Mouse (Mus musculus): ENCODE measurements around the gene Trim2. TPM values are rescaled to one million over a fixed set of nuclear protein-coding genes. Genes with fewer than 3 reads are reported as not detected.
A peak's percentile ranks its signal among the peaks of the same experiment; 100 is the strongest.

Gene Trim2
- polyA plus RNA-seq, 1 experiment from 2014 or later, result 23.0 TPM

- H3K4me3 ChIP-seq (replicated peaks; ENCODE audit: low read depth, low read length), result no peak overlapping the region
- no peaks in the 10 kb centered on the region for H3K36me3 ChIP-seq (ENCODE audit: insufficient read depth, low read length)
- DNase-seq (ENCODE audit: low spot score), result no peak
- no peak overlapping the region for H3K9ac ChIP-seq (ENCODE audit: low read depth, low read length)
- H3K27me3 ChIP-seq (ENCODE audit: insufficient read depth, low read length), result no peaks in the 10 kb centered on the region
- no peak overlapping the region for H3K27ac ChIP-seq
- WGBS, result 83% methylated on average over 12 of the region's 12 CpGs
- H3K4me2 ChIP-seq (ENCODE audit: low read length), result no peak overlapping the region
- no peak for TF ChIP-seq CTCF (IDR thresholded peaks at IDR 0.05; ENCODE audit: low read depth)
- peaks cover 3% of the 10 kb centered on the region; the same call in 1 of the 2 replicates for H3K4me1 ChIP-seq (replicated peaks; ENCODE audit: insufficient read depth, low read length)
- no peak for ATAC-seq (replicated peaks; ENCODE audit: low FRiP score, low read depth)
- no peaks in the 10 kb centered on the region for H3K9me3 ChIP-seq (replicated peaks; ENCODE audit: low read length)
Measured at GRCm38 (mm10) chr3:84336342-84336741, 29.7 kb upstream of the Trim2 start.

- no peak overlapping the region for H3K4me3 ChIP-seq (replicated peaks; ENCODE audit: low read depth, low read length)
- no peaks in the 10 kb centered on the region for H3K27me3 ChIP-seq (ENCODE audit: insufficient read depth, low read length)
- H3K9me3 ChIP-seq (replicated peaks; ENCODE audit: low read length), result no peaks in the 10 kb centered on the region
- ATAC-seq (replicated peaks; ENCODE audit: low FRiP score, low read depth) (no peak), DNase-seq (ENCODE audit: low spot score) (no peak)
- H3K9ac ChIP-seq (ENCODE audit: low read depth, low read length), result no peak overlapping the region
- no peak overlapping the region for H3K27ac ChIP-seq
- TF ChIP-seq CTCF (IDR thresholded peaks at IDR 0.05; ENCODE audit: low read depth), result no peak
- H3K36me3 ChIP-seq (ENCODE audit: insufficient read depth, low read length), result no peaks in the 10 kb centered on the region
- WGBS, result 30% methylated on average over 8 of the region's 8 CpGs
- peaks cover 3% of the 10 kb centered on the region; the same call in 1 of the 2 replicates for H3K4me1 ChIP-seq (replicated peaks; ENCODE audit: insufficient read depth, low read length)
- H3K4me2 ChIP-seq (ENCODE audit: low read length), result 0 out of 2 replicates have a peak overlapping the region, but pooled peaks have one; percentile 56
Measured at GRCm38 (mm10) chr3:84335421-84336073, 28.9 kb upstream of the Trim2 start.

- Histone ChIP-seq H3K4me3 (replicated peaks; ENCODE audit: low read depth, low read length) (peak overlapping the region; percentile 21), H3K36me3 (ENCODE audit: insufficient read depth, low read length) (no peaks in the 10 kb centered on the region), H3K4me1 (replicated peaks; ENCODE audit: insufficient read depth, low read length) (peaks cover 3% of the 10 kb centered on the region; the same call in 1 of the 2 replicates), H3K4me2 (ENCODE audit: low read length) (peak overlapping the region; percentile 56), H3K9me3 (replicated peaks; ENCODE audit: low read length) (no peaks in the 10 kb centered on the region), H3K9ac (ENCODE audit: low read depth, low read length) (0 out of 2 replicates have a peak overlapping the region, but pooled peaks have one; percentile 18), H3K27me3 (ENCODE audit: insufficient read depth, low read length) (no peaks in the 10 kb centered on the region), H3K27ac (peak overlapping the region; percentile 37; the same call in 1 of the 2 replicates)
- DNase-seq (ENCODE audit: low spot score) (no peak), ATAC-seq (replicated peaks; ENCODE audit: low FRiP score, low read depth) (no peak; the same call in 1 of the 2 replicates)
- TF ChIP-seq CTCF (IDR thresholded peaks at IDR 0.05; ENCODE audit: low read depth), result no peak
- 6% methylated on average over 20 of the region's 20 CpGs for WGBS
Measured at GRCm38 (mm10) chr3:84334771-84335420, 28.2 kb upstream of the Trim2 start.

- Histone ChIP-seq H3K36me3 (ENCODE audit: insufficient read depth, low read length) (no peaks in the 10 kb centered on the region), H3K4me3 (replicated peaks; ENCODE audit: low read depth, low read length) (no peak overlapping the region), H3K27ac (peak overlapping the region; percentile 37; the same call in 1 of the 2 replicates), H3K4me1 (replicated peaks; ENCODE audit: insufficient read depth, low read length) (peaks cover 3% of the 10 kb centered on the region; the same call in 1 of the 2 replicates), H3K9me3 (replicated peaks; ENCODE audit: low read length) (no peaks in the 10 kb centered on the region), H3K9ac (ENCODE audit: low read depth, low read length) (no peak overlapping the region), H3K4me2 (ENCODE audit: low read length) (peak overlapping the region; percentile 56; the same call in 1 of the 2 replicates), H3K27me3 (ENCODE audit: insufficient read depth, low read length) (no peaks in the 10 kb centered on the region)
- TF ChIP-seq CTCF (IDR thresholded peaks at IDR 0.05; ENCODE audit: low read depth), result peak; percentile 70
- DNase-seq (ENCODE audit: low spot score), result no peak
- WGBS, result 44% methylated on average over 22 of the region's 22 CpGs
- 0 out of 2 replicates have a peak, but pooled peaks have one; percentile 13 for ATAC-seq (replicated peaks; ENCODE audit: low FRiP score, low read depth)
Measured at GRCm38 (mm10) chr3:84333400-84334349, 27.0 kb upstream of the Trim2 start.

- WGBS, result 72% methylated on average over 2 of the region's 2 CpGs
- Histone ChIP-seq H3K9me3 (replicated peaks; ENCODE audit: low read length) (no peaks in the 10 kb centered on the region), H3K9ac (ENCODE audit: low read depth, low read length) (no peak overlapping the region), H3K27me3 (ENCODE audit: insufficient read depth, low read length) (no peaks in the 10 kb centered on the region), H3K4me3 (replicated peaks; ENCODE audit: low read depth, low read length) (no peak overlapping the region), H3K36me3 (ENCODE audit: insufficient read depth, low read length) (no peaks in the 10 kb centered on the region), H3K4me1 (replicated peaks; ENCODE audit: insufficient read depth, low read length) (peaks cover 3% of the 10 kb centered on the region; the same call in 1 of the 2 replicates), H3K27ac (no peak overlapping the region), H3K4me2 (ENCODE audit: low read length) (no peak overlapping the region)
- ATAC-seq (replicated peaks; ENCODE audit: low FRiP score, low read depth), result no peak
- TF ChIP-seq CTCF (IDR thresholded peaks at IDR 0.05; ENCODE audit: low read depth), result no peak
- DNase-seq (ENCODE audit: low spot score), result no peak
Measured at GRCm38 (mm10) chr3:84330210-84330609, 23.5 kb upstream of the Trim2 start.

Measured in kidney, postnatal 0 days (tissue).